Mouse (Mus musculus): ENCODE measurements at regions not wholly inside any gene's neighbourhood (a gene's known extent, or its start where the extent isn't known, plus 50 kb on each side); places are given as distances from the start of the nearest gene placed in this dataset.

GRCm38 (mm10) chr14:104812006-104812405 lies 289.6 kb upstream of the Rnf219 start:
- H3K4me1 ChIP-seq (ENCODE audit: insufficient read depth), result no peaks in the 10 kb centered on the region
- H3K27me3 ChIP-seq (ENCODE audit: insufficient read depth, low read length), result no peaks in the 10 kb centered on the region
- ATAC-seq (ENCODE audit: insufficient read depth), result no peak
- H3K9ac ChIP-seq, result no peak overlapping the region
- H3K36me3 ChIP-seq (ENCODE audit: insufficient read depth), result no peaks in the 10 kb centered on the region
- no peak overlapping the region for H3K4me3 ChIP-seq (ENCODE audit: low read depth, low read length)
- DNase-seq, result no peak
- no peak overlapping the region for H3K27ac ChIP-seq (ENCODE audit: low read depth)
- 75% methylated on average over 4 of the region's 4 CpGs for WGBS
- TF ChIP-seq CTCF (IDR thresholded peaks at IDR 0.05; ENCODE audit: low read depth), result no peak
- no peaks in the 10 kb centered on the region for H3K9me3 ChIP-seq (ENCODE audit: low read depth, low read length)
- H3K4me2 ChIP-seq, result no peak overlapping the region

- DNase-seq, result no peak
- H3K4me3 ChIP-seq (ENCODE audit: low read depth, low read length), result no peak overlapping the region
- H3K9me3 ChIP-seq (ENCODE audit: low read depth, low read length), result no peaks in the 10 kb centered on the region
- H3K4me2 ChIP-seq, result no peak overlapping the region
- H3K27me3 ChIP-seq (ENCODE audit: insufficient read depth, low read length), result no peaks in the 10 kb centered on the region
- H3K36me3 ChIP-seq (ENCODE audit: insufficient read depth), result no peaks in the 10 kb centered on the region
- no peak overlapping the region for H3K27ac ChIP-seq (ENCODE audit: low read depth)
- no peaks in the 10 kb centered on the region for H3K4me1 ChIP-seq (ENCODE audit: insufficient read depth)
- no peak for ATAC-seq (ENCODE audit: insufficient read depth)
- 84% methylated on average over 10 of the region's 10 CpGs for WGBS
- TF ChIP-seq CTCF (IDR thresholded peaks at IDR 0.05; ENCODE audit: low read depth), result no peak
- no peak overlapping the region for H3K9ac ChIP-seq
These were observed 282.9 kb upstream of the Rnf219 start for GRCm38 (mm10) chr14:104805332-104805731.

- Histone ChIP-seq H3K27ac (ENCODE audit: low read depth) (no peak overlapping the region), H3K27me3 (ENCODE audit: insufficient read depth, low read length) (no peaks in the 10 kb centered on the region), H3K36me3 (ENCODE audit: insufficient read depth) (no peaks in the 10 kb centered on the region), H3K4me1 (ENCODE audit: insufficient read depth) (no peaks in the 10 kb centered on the region), H3K9ac (no peak overlapping the region), H3K4me3 (ENCODE audit: low read depth, low read length) (no peak overlapping the region), H3K9me3 (ENCODE audit: low read depth, low read length) (no peaks in the 10 kb centered on the region), H3K4me2 (no peak overlapping the region)
- 43% methylated on average over 17 of the region's 17 CpGs for WGBS
- TF ChIP-seq CTCF (IDR thresholded peaks at IDR 0.05; ENCODE audit: low read depth), result 0 out of 2 replicates have a peak, but pooled peaks have one; percentile 24
- ATAC-seq (ENCODE audit: insufficient read depth) (peak; percentile 97), DNase-seq (peak; percentile 84)
These were observed 274.0 kb upstream of the Rnf219 start for GRCm38 (mm10) chr14:104796348-104796965.

GRCm38 (mm10) chr14:104789346-104789745 lies 266.9 kb upstream of the Rnf219 start:
- Histone ChIP-seq H3K36me3 (ENCODE audit: insufficient read depth) (no peaks in the 10 kb centered on the region), H3K9me3 (ENCODE audit: low read depth, low read length) (no peaks in the 10 kb centered on the region), H3K4me2 (no peak overlapping the region), H3K9ac (no peak overlapping the region), H3K27me3 (ENCODE audit: insufficient read depth, low read length) (no peaks in the 10 kb centered on the region), H3K27ac (ENCODE audit: low read depth) (no peak overlapping the region), H3K4me1 (ENCODE audit: insufficient read depth) (no peaks in the 10 kb centered on the region), H3K4me3 (ENCODE audit: low read depth, low read length) (no peak overlapping the region)
- 51% methylated on average over 3 of the region's 3 CpGs for WGBS
- DNase-seq (no peak), ATAC-seq (ENCODE audit: insufficient read depth) (no peak)
- TF ChIP-seq CTCF (IDR thresholded peaks at IDR 0.05; ENCODE audit: low read depth), result no peak

GRCm38 (mm10) chr14:104785066-104785465 lies 262.6 kb upstream of the Rnf219 start:
- H3K9ac ChIP-seq, result no peak overlapping the region
- no peak overlapping the region for H3K4me3 ChIP-seq (ENCODE audit: low read depth, low read length)
- H3K4me1 ChIP-seq (ENCODE audit: insufficient read depth), result no peaks in the 10 kb centered on the region
- H3K36me3 ChIP-seq (ENCODE audit: insufficient read depth), result no peaks in the 10 kb centered on the region
- no peak for ATAC-seq (ENCODE audit: insufficient read depth)
- WGBS, result 33% methylated on average over 12 of the region's 12 CpGs
- TF ChIP-seq CTCF (IDR thresholded peaks at IDR 0.05; ENCODE audit: low read depth), result no peak
- no peak overlapping the region for H3K4me2 ChIP-seq
- DNase-seq, result no peak
- no peaks in the 10 kb centered on the region for H3K9me3 ChIP-seq (ENCODE audit: low read depth, low read length)
- H3K27ac ChIP-seq (ENCODE audit: low read depth), result no peak overlapping the region
- no peaks in the 10 kb centered on the region for H3K27me3 ChIP-seq (ENCODE audit: insufficient read depth, low read length)

- Histone ChIP-seq H3K4me3 (ENCODE audit: low read depth, low read length) (no peak overlapping the region), H3K9me3 (ENCODE audit: low read depth, low read length) (no peaks in the 10 kb centered on the region), H3K9ac (no peak overlapping the region), H3K27ac (ENCODE audit: low read depth) (no peak overlapping the region), H3K4me1 (ENCODE audit: insufficient read depth) (no peaks in the 10 kb centered on the region), H3K27me3 (ENCODE audit: insufficient read depth, low read length) (no peaks in the 10 kb centered on the region), H3K36me3 (ENCODE audit: insufficient read depth) (no peaks in the 10 kb centered on the region), H3K4me2 (no peak overlapping the region)
- DNase-seq (no peak), ATAC-seq (ENCODE audit: insufficient read depth) (no peak)
- WGBS, result 43% methylated on average over 4 of the region's 4 CpGs
- no peak for TF ChIP-seq CTCF (IDR thresholded peaks at IDR 0.05; ENCODE audit: low read depth)
These were observed 247.5 kb upstream of the Rnf219 start for GRCm38 (mm10) chr14:104769938-104770337.

GRCm38 (mm10) chr14:104734213-104734612 lies 211.8 kb upstream of the Rnf219 start:
- 40% methylated on average over 3 of the region's 3 CpGs for WGBS
- H3K27ac ChIP-seq (ENCODE audit: low read depth), result no peak overlapping the region
- H3K36me3 ChIP-seq (ENCODE audit: insufficient read depth), result no peaks in the 10 kb centered on the region
- no peak overlapping the region for H3K4me2 ChIP-seq
- H3K4me3 ChIP-seq (ENCODE audit: low read depth, low read length), result no peak overlapping the region
- H3K27me3 ChIP-seq (ENCODE audit: insufficient read depth, low read length), result no peaks in the 10 kb centered on the region
- DNase-seq, result no peak
- no peak for ATAC-seq (ENCODE audit: insufficient read depth)
- TF ChIP-seq CTCF (IDR thresholded peaks at IDR 0.05; ENCODE audit: low read depth), result no peak
- H3K9ac ChIP-seq, result no peak overlapping the region
- no peaks in the 10 kb centered on the region for H3K9me3 ChIP-seq (ENCODE audit: low read depth, low read length)
- no peaks in the 10 kb centered on the region for H3K4me1 ChIP-seq (ENCODE audit: insufficient read depth)
